Mouse (Mus musculus) heart, adult 8-10 months (tissue): Measurements from ENCODE around the gene Nmnat2. TPM values are rescaled to one million over a fixed set of nuclear protein-coding genes. Genes with fewer than 3 reads are reported as not detected.

ENCODE experiments used
- DNase-seq: peaks from one replicate; pipeline ENCODE4 v3.0.0; 2022; ENCODE audit warnings: low spot score
- total RNA-seq, 4 experiments: library from RNA; stranded (reverse); gene quantifications; 2 replicates each; pipeline ENCODE4 v1.2.4; 2022

The Nmnat2 gene
- total RNA-seq, 4 experiments from 2014 or later: 0.16 to 0.46 (median 0.32) TPM

GRCm38 (mm10) chr1:153163831-153164230, 209.0 kb downstream of the Nmnat2 start:
- DNase-seq: no peak

DNA sequence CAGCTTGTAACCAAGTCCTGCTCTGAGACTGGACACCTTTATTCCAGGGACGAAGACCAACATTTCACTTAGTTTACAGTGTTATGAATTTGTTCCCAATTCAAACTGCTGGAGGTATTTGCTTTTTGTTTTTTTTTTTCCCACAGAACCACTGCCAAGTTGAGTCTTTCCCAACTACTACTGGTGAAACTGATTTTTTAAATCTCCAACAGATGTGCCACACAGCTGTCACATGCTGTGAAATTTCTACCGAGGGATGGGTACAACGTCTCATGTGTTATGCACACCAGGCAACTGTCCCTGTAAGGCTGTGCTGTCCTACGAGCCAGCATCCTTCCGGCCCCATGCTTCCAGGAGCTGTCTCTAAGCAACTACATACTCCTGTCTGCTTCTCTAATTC, 213.5 kb downstream of the Nmnat2 start:
- DNase-seq: no peak

Other genes with a start within 250 kb of the Nmnat2 start
- gene Apobec4, start 204.4 kb upstream of the Nmnat2 start, total RNA-seq: not detected
- gene Rgl1, start 188.6 kb upstream of the Nmnat2 start, total RNA-seq: 10 to 100 TPM; 30.2 to 37.8 (median 35.0) TPM
- gene Arpc5, start 188.5 kb upstream of the Nmnat2 start, total RNA-seq: 10 to 100 TPM; 21.9 to 27.8 (median 25.9) TPM
- 1 to 10 TPM; 2.3 to 4.3 (median 3.9) TPM for gene Ncf2, start 154.8 kb upstream of the Nmnat2 start, total RNA-seq
- 10 to 100 TPM; 41.8 to 46.1 (median 43.9) TPM for gene Smg7, start 52.3 kb upstream of the Nmnat2 start, total RNA-seq
- 10 to 100 TPM in 2 of 4 experiments, 1 to 10 TPM in 2; 8.3 to 14.2 (median 11.6) TPM for gene Lamc2, start 231.5 kb downstream of the Nmnat2 start, total RNA-seq